8 mouse cellular contexts compared by ENCODE assay signal in the genomic region with DNA sequence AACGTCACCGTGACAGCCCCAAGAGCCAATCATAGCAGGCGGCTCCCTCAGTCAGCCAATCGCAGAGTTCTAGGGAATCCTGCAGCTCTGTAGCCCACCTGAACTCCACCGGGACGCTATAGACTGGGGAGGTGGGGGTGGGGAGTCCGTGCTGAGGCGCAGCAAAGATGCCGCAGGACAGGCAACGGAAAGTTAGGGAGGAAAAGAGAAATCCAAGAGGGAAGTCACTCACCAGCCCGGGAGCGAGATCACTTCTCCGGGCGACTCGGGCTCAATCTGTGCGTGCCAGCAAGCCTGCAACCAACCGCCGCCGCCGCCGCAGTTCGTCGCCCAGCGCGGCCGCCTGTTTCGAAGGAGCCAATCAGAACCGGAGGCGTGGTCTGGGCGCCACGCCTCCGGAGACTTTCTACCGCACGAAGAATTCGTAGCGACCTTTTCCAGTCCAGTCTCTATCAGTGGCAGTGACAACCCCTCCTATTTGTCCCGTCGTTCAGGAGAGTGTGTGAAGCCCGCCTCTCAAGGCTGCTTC. TPM values are rescaled to one million over a fixed set of nuclear protein-coding genes. Genes with fewer than 3 reads are reported as not detected.
DNase-seq lines count a peak whose midpoint lies in the region; ATAC-seq lines count a peak whose summit lies in the region.

TSS of gene Gas2l3 (minus strand) at position 345 of the 529 bp plus-strand sequence.

- peak within 1 kb of the TSS; percentile 84 for H3K4me3 ChIP-seq in intestine, embryonic 16.5 days (ENCODE audit: low read length)

- ATAC-seq in intestine, embryonic 16.5 days: peak; percentile 95

- H3K9me3 ChIP-seq in intestine, embryonic 16.5 days (ENCODE audit: control insufficient read depth, low read length): no peaks in the 10 kb centered on the region

- H3K9ac ChIP-seq in intestine, embryonic 16.5 days (ENCODE audit: low read depth, low read length): peak within 1 kb of the TSS; percentile 78

- H3K36me3 ChIP-seq in intestine, embryonic 16.5 days (ENCODE audit: control insufficient read depth, insufficient read depth, low read length): 0 out of 2 replicates have a peak, but pooled peaks cover 3% of the 10 kb centered on the region

- intact Hi-C loops in left cerebral cortex, postnatal 25 days (cut with DNase I): loop anchor here (5.0 kb wide), 1 partner anchor 116 kb away; no protein-coding TSS in a partner anchor

- peak; percentile 91 for DNase-seq in adrenal gland, postnatal 10 days
- peak; percentile 89 for DNase-seq in embryo, embryonic 9.5 days (ENCODE audit: extremely low spot score)
- peak; percentile 61 to 85 for DNase-seq in gastrocnemius, postnatal 4 days (ENCODE audit: low spot score in 2 of 2)
- DNase-seq in left cerebral cortex, postnatal 25 days (ENCODE audit: low spot score in 2 of 2): peak; percentile 87 to 89
- peak; percentile 90 for DNase-seq in mesoderm, embryonic 11.5 days (ENCODE audit: low read depth, low spot score)
- peak; percentile 88 for DNase-seq in right cerebral cortex, postnatal 25 days
- DNase-seq in urinary bladder, postnatal 36 days (ENCODE audit: low spot score in 2 of 2): peak; percentile 72 to 87

- peak within 1 kb of the TSS; percentile 87 for H3K4me2 ChIP-seq in intestine, embryonic 16.5 days (ENCODE audit: low read depth, low read length)

- H3K27ac ChIP-seq in intestine, embryonic 16.5 days (ENCODE audit: low read length): peak within 1 kb of the TSS; percentile 78

- H3K27me3 ChIP-seq in intestine, embryonic 16.5 days (replicated peaks; ENCODE audit: control insufficient read depth, insufficient read depth, low read length): no peaks in the 10 kb centered on the region

- peaks cover 13% of the 10 kb centered on the region for H3K4me1 ChIP-seq in intestine, embryonic 16.5 days (ENCODE audit: control insufficient read depth, insufficient read depth, low read length)

- WGBS in intestine, embryonic 16.5 days: under 1% methylated on average over 39 of the region's 39 CpGs

RNA-seq across cellular contexts. Expression of gene Gas2l3, which starts in this region (rescaled TPM):
- total RNA-seq in adrenal gland, postnatal 10 days (2021): 10 to 100 TPM in 1 of 2 experiments, 1 to 10 TPM in 1; 6.8 to 13.3 TPM
- total RNA-seq in gastrocnemius, postnatal 4 days (2021): 10 to 100 TPM; 17.7 to 19.1 TPM
- 13.1 and 13.6 TPM in 2 replicates for polyA plus RNA-seq in intestine, embryonic 16.5 days (2015; fragmentation: Nextera tagmentation; extraction: Ambion mirVana)
- total RNA-seq in left cerebral cortex, postnatal 25 days (2021): 1 to 10 TPM; 2.9 to 4.0 TPM

Comparison
In these comparisons a context has a peak if more than half of its experiments do, and no peak if none do; other contexts are left out.
1. Peak in every context shown above with its lines: DNase-seq, ATAC-seq, H3K4me3 ChIP-seq and H3K27ac ChIP-seq.